Mouse (Mus musculus): ENCODE measurements around the gene Znrf3. TPM values are rescaled to one million over a fixed set of nuclear protein-coding genes. Genes with fewer than 3 reads are reported as not detected.
"Not testable (repeated sequence)": the region's sequence is repeated elsewhere in the genome, so short reads cannot be mapped to it uniquely, and the experiment has no call there.

Znrf3 gene
- 8.0 and 9.6 TPM in 2 replicates for polyA plus RNA-seq (2015; fragmentation: Nextera tagmentation; extraction: Ambion mirVana)

- Histone ChIP-seq H3K9ac (replicated peaks) (peak within 1 kb of the TSS; percentile 81), H3K9me3 (no peaks in the 10 kb centered on the region), H3K27me3 (no peaks in the 10 kb centered on the region), H3K27ac (peak within 1 kb of the TSS; percentile 44; the same call in 1 of the 2 replicates), H3K4me2 (replicated peaks) (peak within 1 kb of the TSS; percentile 95), H3K4me1 (replicated peaks) (peaks cover 30% of the 10 kb centered on the region), H3K4me3 (replicated peaks) (peak within 1 kb of the TSS; percentile 84), H3K36me3 (no peaks in the 10 kb centered on the region)
- peak; percentile 90 for ATAC-seq
- WGBS: under 1% methylated on average over 73 of the region's 106 CpGs
These were observed at the start of gene Znrf3 for GRCm38 (mm10) chr11:5444599-5445451. Gene Znrf3, minus strand, starts transcription at chr11:5444847.

- H3K27ac ChIP-seq: no peak overlapping the region
- H3K36me3 ChIP-seq: no peaks in the 10 kb centered on the region
- no peaks in the 10 kb centered on the region for H3K4me1 ChIP-seq (replicated peaks)
- WGBS: 53% methylated on average over 2 of the region's 2 CpGs
- H3K4me2 ChIP-seq (replicated peaks): no peak overlapping the region
- no peak overlapping the region for H3K9ac ChIP-seq (replicated peaks)
- ATAC-seq: no peak
- H3K9me3 ChIP-seq: no peaks in the 10 kb centered on the region
- H3K4me3 ChIP-seq (replicated peaks): no peak overlapping the region
- no peaks in the 10 kb centered on the region for H3K27me3 ChIP-seq
These were observed 49.2 kb upstream of the Znrf3 start for GRCm38 (mm10) chr11:5493869-5494268.

GRCm38 (mm10) chr11:5491912-5492311 is 47.3 kb upstream of the Znrf3 start:
- H3K9ac ChIP-seq (replicated peaks): no peak overlapping the region

GRCm38 (mm10) chr11:5490989-5491656 is 46.5 kb upstream of the Znrf3 start:
- ATAC-seq: no peak
- Histone ChIP-seq H3K27me3 (no peaks in the 10 kb centered on the region), H3K4me1 (replicated peaks) (no peaks in the 10 kb centered on the region), H3K4me3 (replicated peaks) (no peak overlapping the region), H3K27ac (no peak overlapping the region), H3K4me2 (replicated peaks) (no peak overlapping the region), H3K9ac (replicated peaks) (no peak overlapping the region), H3K36me3 (no peaks in the 10 kb centered on the region), H3K9me3 (no peaks in the 10 kb centered on the region)
- 87% methylated on average over 10 of the region's 10 CpGs for WGBS

More at GRCm38 (mm10) chr11:5491912-5492311, 47.3 kb upstream of the Znrf3 start:
- 85% methylated on average over 7 of the region's 7 CpGs for WGBS
- Histone ChIP-seq H3K4me1 (replicated peaks) (no peaks in the 10 kb centered on the region), H3K27ac (no peak overlapping the region), H3K4me2 (replicated peaks) (no peak overlapping the region), H3K9me3 (no peaks in the 10 kb centered on the region), H3K27me3 (no peaks in the 10 kb centered on the region), H3K36me3 (no peaks in the 10 kb centered on the region), H3K4me3 (replicated peaks) (no peak overlapping the region)
- no peak for ATAC-seq

GRCm38 (mm10) chr11:5489433-5489832 is 44.8 kb upstream of the Znrf3 start:
- not testable (repeated sequence) for H3K4me2 ChIP-seq (replicated peaks); H3K27ac ChIP-seq; H3K9me3 ChIP-seq; H3K4me1 ChIP-seq (replicated peaks); H3K27me3 ChIP-seq; ATAC-seq; H3K36me3 ChIP-seq; H3K4me3 ChIP-seq (replicated peaks); H3K9ac ChIP-seq (replicated peaks)
- WGBS: 91% methylated on average over 10 of the region's 10 CpGs

GRCm38 (mm10) chr11:5485193-5486011 is 40.8 kb upstream of the Znrf3 start:
- peak; percentile 84 for ATAC-seq
- H3K9ac ChIP-seq (replicated peaks): peak overlapping the region; percentile 54
- H3K4me1 ChIP-seq (replicated peaks): no peaks in the 10 kb centered on the region
- H3K36me3 ChIP-seq: no peaks in the 10 kb centered on the region
- H3K4me2 ChIP-seq (replicated peaks): peak overlapping the region; percentile 51
- no peaks in the 10 kb centered on the region for H3K9me3 ChIP-seq
- 21% methylated on average over 15 of the region's 15 CpGs for WGBS
- no peaks in the 10 kb centered on the region for H3K27me3 ChIP-seq
- H3K4me3 ChIP-seq (replicated peaks): peak overlapping the region; percentile 37
- no peak overlapping the region for H3K27ac ChIP-seq

GRCm38 (mm10) chr11:5482581-5482980 is 37.9 kb upstream of the Znrf3 start:
- 89% methylated on average over 13 of the region's 13 CpGs for WGBS
- ATAC-seq: no peak
- Histone ChIP-seq H3K4me2 (replicated peaks) (no peak overlapping the region), H3K27me3 (no peaks in the 10 kb centered on the region), H3K9ac (replicated peaks) (no peak overlapping the region), H3K36me3 (no peaks in the 10 kb centered on the region), H3K27ac (no peak overlapping the region), H3K4me1 (replicated peaks) (no peaks in the 10 kb centered on the region), H3K9me3 (no peaks in the 10 kb centered on the region), H3K4me3 (replicated peaks) (no peak overlapping the region)

- WGBS: 90% methylated on average over 3 of the region's 3 CpGs
- Histone ChIP-seq H3K4me1 (replicated peaks) (no peaks in the 10 kb centered on the region), H3K9me3 (no peaks in the 10 kb centered on the region), H3K4me3 (replicated peaks) (no peak overlapping the region), H3K9ac (replicated peaks) (no peak overlapping the region), H3K27me3 (no peaks in the 10 kb centered on the region), H3K36me3 (no peaks in the 10 kb centered on the region), H3K27ac (no peak overlapping the region), H3K4me2 (replicated peaks) (no peak overlapping the region)
- ATAC-seq: no peak
These were observed 34.2 kb upstream of the Znrf3 start for GRCm38 (mm10) chr11:5478831-5479230.

- no peak for ATAC-seq
- Histone ChIP-seq H3K4me1 (replicated peaks) (no peaks in the 10 kb centered on the region), H3K9ac (replicated peaks) (no peak overlapping the region), H3K4me3 (replicated peaks) (no peak overlapping the region), H3K9me3 (no peaks in the 10 kb centered on the region), H3K4me2 (replicated peaks) (no peak overlapping the region), H3K36me3 (no peaks in the 10 kb centered on the region), H3K27ac (no peak overlapping the region), H3K27me3 (no peaks in the 10 kb centered on the region)
- 85% methylated on average over 7 of the region's 7 CpGs for WGBS
These were observed 33.5 kb upstream of the Znrf3 start for GRCm38 (mm10) chr11:5478193-5478592.

GRCm38 (mm10) chr11:5476806-5477205 is 32.2 kb upstream of the Znrf3 start:
- Histone ChIP-seq H3K4me3 (replicated peaks) (no peak overlapping the region), H3K4me1 (replicated peaks) (no peaks in the 10 kb centered on the region), H3K4me2 (replicated peaks) (no peak overlapping the region), H3K27me3 (no peaks in the 10 kb centered on the region), H3K9ac (replicated peaks) (no peak overlapping the region), H3K27ac (no peak overlapping the region), H3K9me3 (no peaks in the 10 kb centered on the region), H3K36me3 (no peaks in the 10 kb centered on the region)
- 85% methylated on average over 4 of the region's 4 CpGs for WGBS
- ATAC-seq: no peak

GRCm38 (mm10) chr11:5475556-5476118 is 31.0 kb upstream of the Znrf3 start:
- not testable (repeated sequence) for H3K9me3 ChIP-seq; H3K27ac ChIP-seq; H3K4me1 ChIP-seq (replicated peaks); H3K4me3 ChIP-seq (replicated peaks); H3K27me3 ChIP-seq; H3K4me2 ChIP-seq (replicated peaks); ATAC-seq; H3K36me3 ChIP-seq; H3K9ac ChIP-seq (replicated peaks)
- 100% methylated on average over 2 of the region's 2 CpGs for WGBS
